Mouse (Mus musculus): ENCODE results near the gene Sec24d.

DNA sequence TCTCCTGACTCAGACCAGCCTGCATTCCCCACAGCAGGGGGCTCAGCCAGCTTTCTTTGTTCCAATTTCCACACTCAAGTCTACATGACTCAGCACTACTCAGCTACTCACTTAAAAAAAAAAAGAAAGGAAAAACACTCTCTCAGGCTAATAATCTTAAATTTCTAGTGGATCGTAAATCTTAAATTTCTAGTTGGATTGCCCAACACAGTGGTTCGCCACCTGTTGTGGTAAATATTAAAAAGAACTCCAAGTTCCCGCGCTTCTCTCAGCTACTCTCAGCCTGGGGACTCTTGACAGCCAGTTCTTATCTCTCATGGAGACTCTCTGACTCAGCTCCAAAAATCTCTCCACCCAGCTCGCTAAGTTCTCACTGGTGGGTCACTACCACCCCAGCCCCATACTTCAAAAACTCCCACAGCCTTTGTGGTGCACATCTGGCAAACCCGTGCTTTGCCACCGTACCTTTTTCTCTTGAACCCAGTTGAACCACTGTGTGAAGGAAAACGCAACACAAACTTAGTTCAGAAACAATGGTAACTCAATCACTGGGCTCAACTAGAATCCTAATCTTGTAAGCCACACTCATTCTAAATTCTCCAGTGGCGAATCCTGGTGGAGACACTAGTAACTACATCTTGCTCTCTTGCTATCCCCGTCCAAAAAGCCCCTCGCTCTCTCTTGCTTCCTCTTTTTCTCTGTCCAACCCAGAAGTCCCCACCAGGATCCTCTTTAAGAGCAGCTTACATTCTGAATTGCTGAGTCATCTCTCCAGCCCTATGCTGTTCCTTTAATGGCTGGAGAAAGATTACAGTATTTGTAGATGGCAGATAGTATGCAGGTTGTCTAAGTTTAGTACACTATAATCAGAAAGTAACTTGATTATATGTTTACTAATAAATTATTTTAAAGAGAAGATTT, 10.8 kb upstream of the Sec24d start:
- TF ChIP-seq CTCF (conservative IDR thresholded peaks at IDR 0.05; ENCODE audit: insufficient read depth, insufficient read length, low read depth, low read length) (no peak), POLR2A (IDR thresholded peaks at IDR 0.05; ENCODE audit: low read depth, low read length) (no peak)

Measured in kidney, adult 2 months (tissue).